Mouse (Mus musculus): ENCODE measurements at regions not wholly inside any gene's neighbourhood (a gene's known extent, or its start where the extent isn't known, plus 50 kb on each side); places are given as distances from the start of the nearest gene placed in this dataset.

DNA sequence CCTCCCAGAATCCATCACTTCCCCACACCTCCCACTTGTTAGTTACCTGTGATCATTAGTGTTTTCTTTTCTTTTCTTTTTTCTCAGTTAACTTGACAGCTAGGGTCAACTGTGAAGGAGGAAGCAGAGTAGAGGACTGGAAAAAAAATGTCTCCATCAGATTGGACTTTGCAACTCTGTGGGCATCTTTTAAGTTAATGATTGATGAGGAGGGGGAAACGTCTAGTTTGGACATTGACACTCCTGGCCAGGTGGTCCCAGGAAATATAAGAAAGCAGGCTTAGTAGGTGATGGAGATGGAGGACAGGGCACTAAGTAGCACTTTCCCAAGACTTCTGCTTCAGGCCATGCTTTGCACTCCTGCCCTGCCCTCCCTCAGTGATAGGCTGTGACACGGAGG lies 272.2 kb downstream of the Kcnrg start:
- ATAC-seq (replicated peaks; ENCODE audit: low FRiP score, poor library complexity, severe bottlenecking): no peak

- no peak for ATAC-seq (replicated peaks; ENCODE audit: low FRiP score, poor library complexity, severe bottlenecking)
These were observed 273.4 kb downstream of the Kcnrg start for GRCm38 (mm10) chr14:61880514-61881259.

GRCm38 (mm10) chr14:61885241-61886015 lies 278.2 kb downstream of the Kcnrg start:
- ATAC-seq (replicated peaks; ENCODE audit: low FRiP score, poor library complexity, severe bottlenecking): no peak

DNA sequence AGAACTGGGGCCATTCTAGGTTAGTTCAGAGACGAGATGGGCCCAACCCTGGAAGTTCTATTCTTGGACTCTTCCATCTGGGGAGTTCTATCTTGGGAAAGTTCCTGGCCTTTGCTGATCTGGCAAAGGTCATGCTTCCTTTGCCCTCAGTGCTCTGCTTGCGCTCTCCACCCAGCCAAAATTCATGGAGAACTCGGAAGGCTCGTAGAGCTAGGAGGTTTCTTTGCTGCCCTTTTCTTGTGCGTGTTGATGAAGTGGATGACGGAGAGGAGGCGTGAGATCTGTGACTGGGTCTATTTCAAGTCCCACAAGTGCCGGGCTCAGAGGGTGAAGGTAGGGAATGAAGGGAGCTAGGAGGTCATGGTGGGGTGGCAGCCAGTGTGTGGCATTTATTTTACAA lies 282.4 kb downstream of the Kcnrg start:
- ATAC-seq (replicated peaks; ENCODE audit: low FRiP score, poor library complexity, severe bottlenecking): no peak

DNA sequence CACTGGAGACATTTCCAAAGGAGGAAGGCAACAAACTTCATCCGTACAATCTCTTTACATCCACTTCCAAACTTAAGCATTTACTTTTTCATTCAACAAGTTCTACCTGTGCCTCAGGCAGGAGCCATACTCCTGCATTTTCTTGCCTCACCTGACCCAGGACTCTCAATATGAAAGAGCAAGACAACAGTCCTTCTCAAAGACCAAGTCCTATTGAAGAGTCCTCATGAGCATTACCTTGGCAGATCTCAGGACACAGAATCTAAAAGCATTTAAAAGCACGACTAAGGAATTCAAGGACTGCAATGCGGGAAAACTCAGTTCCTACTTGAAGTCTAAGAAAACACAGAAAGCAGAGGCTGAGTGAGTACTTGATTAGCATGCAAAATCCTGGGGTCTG lies 286.5 kb downstream of the Kcnrg start:
- ATAC-seq (replicated peaks; ENCODE audit: low FRiP score, poor library complexity, severe bottlenecking): no peak

DNA sequence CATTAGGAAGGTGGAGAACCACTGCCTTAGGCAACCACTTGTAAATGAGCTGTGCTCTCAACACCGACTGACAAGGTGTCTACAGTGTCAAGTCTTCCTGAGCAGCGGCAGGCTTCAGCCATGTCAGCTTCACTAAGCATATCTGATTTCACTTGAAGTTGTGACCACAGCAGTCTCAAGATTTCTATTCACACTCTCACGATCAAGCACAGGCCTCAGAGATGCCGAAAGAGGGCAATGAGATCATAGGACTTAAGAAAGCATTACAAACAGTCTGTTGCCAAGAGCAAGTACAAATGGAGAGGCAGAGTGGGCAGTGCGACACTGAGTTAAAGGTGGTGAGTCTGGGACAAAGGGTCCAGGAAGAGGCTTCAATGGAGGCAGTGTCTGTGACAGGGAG lies 289.6 kb downstream of the Kcnrg start:
- no peak for ATAC-seq (replicated peaks; ENCODE audit: low FRiP score, poor library complexity, severe bottlenecking)

DNA sequence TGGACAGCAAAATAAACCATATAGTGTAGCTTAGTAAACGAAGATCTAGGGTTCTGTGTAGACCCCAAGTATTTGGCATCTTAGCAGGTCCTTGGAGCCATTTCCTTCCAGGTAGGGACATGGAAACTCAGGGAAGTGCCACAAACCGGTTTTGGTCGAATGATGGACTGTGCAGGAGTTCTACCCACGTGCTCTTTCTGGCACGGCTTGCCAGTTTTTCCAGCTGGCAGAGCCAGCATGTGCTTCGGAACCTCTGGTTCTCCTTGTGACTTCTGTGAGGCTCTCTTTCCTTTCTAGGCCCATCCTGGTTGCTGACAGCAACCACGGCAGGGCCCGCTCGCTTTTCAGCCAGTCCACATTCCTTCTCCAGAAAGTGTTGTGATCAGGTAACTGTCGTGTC lies 291.4 kb downstream of the Kcnrg start:
- ATAC-seq (replicated peaks; ENCODE audit: low FRiP score, poor library complexity, severe bottlenecking): no peak

DNA sequence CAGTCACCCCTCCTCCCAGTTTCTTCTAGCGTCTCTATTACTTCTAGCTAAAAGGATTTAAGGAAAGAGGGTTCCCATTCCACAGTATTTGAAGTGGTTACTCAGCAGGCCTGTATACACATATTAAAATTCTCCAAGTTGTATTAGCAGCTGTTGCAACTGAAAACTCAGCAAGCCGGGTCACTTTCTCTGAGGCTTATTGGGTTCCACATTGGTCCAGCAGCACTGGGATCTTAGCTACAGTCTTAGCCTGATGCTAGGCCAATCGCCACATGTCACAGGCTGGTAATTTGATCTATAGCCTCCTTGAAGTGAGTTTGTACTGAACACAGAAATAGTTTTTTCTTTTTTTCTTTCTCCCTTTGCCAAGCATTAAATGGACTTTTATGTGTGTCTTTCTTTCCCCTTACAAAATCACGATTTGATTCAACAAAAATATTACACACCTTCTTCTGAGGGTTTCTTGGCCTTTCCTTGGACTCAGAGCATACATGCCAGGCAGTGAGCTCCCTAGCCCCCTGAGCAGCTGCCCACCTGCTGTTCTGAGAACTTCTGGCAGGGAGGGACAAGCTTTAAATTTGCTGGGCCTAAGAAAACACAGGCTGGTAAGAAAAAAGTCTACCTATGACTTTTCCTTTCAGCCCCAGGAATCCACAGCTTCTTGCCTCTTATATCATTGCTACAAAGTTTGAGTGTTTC lies 297.3 kb downstream of the Kcnrg start:
- no peak for ATAC-seq (replicated peaks; ENCODE audit: low FRiP score, poor library complexity, severe bottlenecking)

- ATAC-seq (replicated peaks; ENCODE audit: low FRiP score, poor library complexity, severe bottlenecking): no peak
These were observed 310.9 kb downstream of the Kcnrg start for GRCm38 (mm10) chr14:61918113-61918512.

DNA sequence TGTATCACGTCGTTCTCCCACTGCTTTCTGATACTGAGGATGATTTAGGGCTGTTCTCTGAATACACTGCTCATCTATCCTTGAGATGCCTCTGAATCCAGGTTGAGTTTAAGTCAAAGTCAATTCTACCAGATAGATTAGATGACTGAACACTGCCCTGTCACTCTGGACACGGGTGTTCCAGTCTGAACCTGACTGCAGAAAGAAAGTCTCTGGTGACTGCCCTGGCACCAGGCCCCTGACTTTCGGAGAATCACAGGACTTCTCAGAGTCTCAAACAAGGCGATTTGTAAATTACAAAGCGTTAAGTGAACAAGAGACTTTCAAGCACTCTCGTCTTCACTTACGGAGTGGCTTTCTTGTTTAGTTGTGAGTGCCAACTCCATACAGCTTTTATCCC lies 324.6 kb downstream of the Kcnrg start:
- ATAC-seq (replicated peaks; ENCODE audit: low FRiP score, poor library complexity, severe bottlenecking): no peak

GRCm38 (mm10) chr14:61941682-61942081 lies 334.4 kb downstream of the Kcnrg start:
- ATAC-seq (replicated peaks; ENCODE audit: low FRiP score, poor library complexity, severe bottlenecking): no peak

- no peak for ATAC-seq (replicated peaks; ENCODE audit: low FRiP score, poor library complexity, severe bottlenecking)
These were observed 338.4 kb downstream of the Kcnrg start for GRCm38 (mm10) chr14:61945659-61946058.

GRCm38 (mm10) chr14:61949446-61949845 lies 342.2 kb downstream of the Kcnrg start:
- ATAC-seq (replicated peaks; ENCODE audit: low FRiP score, poor library complexity, severe bottlenecking): no peak

DNA sequence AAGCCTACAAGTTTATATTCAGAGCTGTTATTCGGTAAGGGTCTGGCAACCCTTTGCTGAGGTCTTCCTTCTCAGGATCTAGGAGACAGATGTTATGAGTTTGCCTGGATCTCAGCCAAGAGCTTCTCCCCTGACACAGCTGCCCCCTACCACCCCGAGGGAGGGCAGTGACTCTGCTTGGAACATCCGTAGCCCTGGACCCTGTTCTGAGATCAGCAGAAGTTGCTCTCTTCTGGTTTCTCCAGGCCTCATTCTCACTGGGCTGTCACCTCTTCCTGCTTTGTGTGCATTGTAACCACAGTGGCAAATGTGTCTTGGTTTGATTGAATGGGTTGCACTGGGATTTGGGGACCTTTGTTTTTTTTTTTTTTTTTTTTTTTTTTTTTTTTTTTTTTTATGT lies 342.4 kb upstream of the Rnaseh2b start:
- no peak for ATAC-seq (replicated peaks; ENCODE audit: low FRiP score, poor library complexity, severe bottlenecking)

DNA sequence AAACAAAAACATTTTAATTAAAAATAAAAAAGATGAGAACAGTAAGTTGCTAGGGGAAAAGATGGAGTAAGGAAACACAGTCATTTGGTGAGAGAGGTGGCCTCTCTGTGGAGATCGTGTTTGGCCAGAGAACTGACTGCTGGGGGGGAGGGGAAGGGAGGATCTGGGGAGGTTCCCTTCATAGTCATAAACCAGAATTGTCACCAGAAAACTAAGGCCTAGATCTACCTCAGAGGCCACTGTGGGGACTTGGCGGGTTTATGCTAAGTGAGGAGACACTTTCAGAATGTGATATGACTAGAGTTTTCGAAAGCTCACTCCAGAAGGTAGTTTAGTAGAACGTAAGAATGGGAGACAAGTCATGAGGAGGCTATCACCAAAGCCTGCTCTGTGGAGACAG lies 339.4 kb upstream of the Rnaseh2b start:
- no peak for ATAC-seq (replicated peaks; ENCODE audit: low FRiP score, poor library complexity, severe bottlenecking)

DNA sequence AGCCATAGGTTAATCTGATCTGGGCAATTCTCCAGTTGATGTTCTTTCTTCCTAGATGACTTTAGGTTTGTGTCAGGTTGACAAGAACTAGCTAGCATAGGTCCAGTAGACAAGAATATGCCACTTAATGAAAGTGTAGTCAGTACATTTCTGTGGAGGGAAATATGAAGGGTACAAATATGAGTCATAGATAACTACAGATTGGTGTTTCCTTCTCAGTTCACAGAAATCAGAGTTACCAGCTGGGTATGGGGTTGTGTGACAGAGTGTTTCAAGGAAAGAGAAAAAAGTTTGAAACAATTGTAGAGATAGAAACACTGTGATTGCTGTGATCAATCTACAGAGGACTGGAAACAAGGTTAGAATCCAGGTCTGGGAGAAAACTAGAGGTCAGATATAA lies 337.0 kb upstream of the Rnaseh2b start:
- no peak for ATAC-seq (replicated peaks; ENCODE audit: low FRiP score, poor library complexity, severe bottlenecking)

DNA sequence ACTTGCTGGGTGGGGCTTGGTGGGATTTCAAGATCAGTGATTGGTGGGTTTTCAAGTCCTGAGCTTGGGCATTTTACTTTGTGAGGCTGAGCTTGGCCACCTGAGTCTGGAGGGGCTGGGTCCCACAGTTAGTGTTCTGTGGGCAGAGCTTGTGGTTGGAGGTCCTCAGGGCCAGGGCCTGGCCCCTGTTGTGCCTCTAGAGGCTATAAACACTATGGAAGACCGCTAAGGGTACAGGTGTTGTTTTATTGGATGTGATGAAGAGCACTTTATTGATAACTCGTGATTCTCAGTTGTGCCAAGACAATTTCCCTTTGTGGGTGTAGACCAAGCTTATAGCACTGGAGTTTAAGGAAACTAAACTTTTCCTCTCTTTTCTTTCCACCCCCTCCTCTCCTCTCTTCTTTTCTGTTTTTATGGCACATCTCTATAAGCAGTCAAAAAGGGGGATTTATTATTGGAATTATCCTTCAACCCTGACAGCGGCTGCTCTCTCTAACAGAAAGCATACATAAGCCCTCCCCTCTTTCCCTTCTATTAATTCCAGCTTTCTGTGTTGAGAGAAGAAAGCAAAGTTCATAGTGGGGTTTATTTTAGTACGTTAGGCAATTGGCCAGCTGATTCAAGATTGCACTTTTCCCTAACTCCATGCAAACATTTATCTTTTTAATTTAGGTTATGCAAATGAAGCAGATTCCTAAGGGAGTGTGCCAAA lies 332.0 kb upstream of the Rnaseh2b start:
- no peak for ATAC-seq (replicated peaks; ENCODE audit: low FRiP score, poor library complexity, severe bottlenecking)

DNA sequence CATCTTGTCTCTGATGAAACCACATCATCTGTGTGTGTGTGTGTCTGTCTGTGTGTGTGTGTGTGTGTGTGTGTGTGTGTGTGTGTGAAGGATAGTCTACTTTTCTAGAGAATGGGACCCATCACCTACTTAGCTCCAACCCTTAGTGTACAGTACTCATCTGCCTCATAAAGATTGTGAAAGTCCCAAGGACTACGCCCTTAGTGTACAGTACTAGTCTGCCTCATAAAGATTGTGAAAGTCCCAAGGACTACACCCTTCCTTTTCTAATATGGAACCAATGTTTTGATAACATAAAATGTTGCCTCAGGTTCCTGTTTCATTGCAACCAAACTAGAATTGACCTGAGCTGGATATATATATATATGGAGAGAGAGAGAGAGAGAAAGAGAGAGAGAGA lies 323.9 kb upstream of the Rnaseh2b start:
- no peak for ATAC-seq (replicated peaks; ENCODE audit: low FRiP score, poor library complexity, severe bottlenecking)

GRCm38 (mm10) chr14:61968957-61969535 lies 323.3 kb upstream of the Rnaseh2b start:
- no peak for ATAC-seq (replicated peaks; ENCODE audit: low FRiP score, poor library complexity, severe bottlenecking)

GRCm38 (mm10) chr14:61970591-61970990 lies 321.8 kb upstream of the Rnaseh2b start:
- ATAC-seq (replicated peaks; ENCODE audit: low FRiP score, poor library complexity, severe bottlenecking): no peak

All from erythroid progenitor cell, adult 5-6 weeks (primary cell).